Mouse (Mus musculus) regulatory T cell (primary cell): ENCODE measurements around the gene Ccdc141.

Experiments used
- in situ Hi-C: fragments of 300-600 bp; cut with MboI, MseI; formaldehyde crosslinking; loops from one replicate; pipeline ENCODE4 v1.15.1; 2025; ENCODE audit warnings: high pct_unique_total_duplicates

The Ccdc141 gene

GRCm38 (mm10) chr2:77174313-77174712, 3.9 kb upstream of the Ccdc141 start:
- in situ Hi-C loops: no loop called here

- in situ Hi-C loops: no loop called here
Observed at GRCm38 (mm10) chr2:77173821-77174220, 3.4 kb upstream of the Ccdc141 start.

GRCm38 (mm10) chr2:77173366-77173765, 2.9 kb upstream of the Ccdc141 start:
- in situ Hi-C loops: no loop called here

- in situ Hi-C loops: no loop called here
Observed at GRCm38 (mm10) chr2:77172241-77172671, 1.8 kb upstream of the Ccdc141 start.

GRCm38 (mm10) chr2:77171444-77172240, 1.2 kb upstream of the Ccdc141 start:
- in situ Hi-C loops: no loop called here

- in situ Hi-C loops: no loop called here
Observed at GRCm38 (mm10) chr2:77169916-77170632, 362 bp downstream of the Ccdc141 start.

GRCm38 (mm10) chr2:77169218-77169617, 1.2 kb downstream of the Ccdc141 start:
- in situ Hi-C loops: no loop called here

- in situ Hi-C loops: no loop called here
Observed at GRCm38 (mm10) chr2:77168781-77169180, 1.7 kb downstream of the Ccdc141 start.

GRCm38 (mm10) chr2:77168081-77168685, 2.3 kb downstream of the Ccdc141 start:
- in situ Hi-C loops: no loop called here

GRCm38 (mm10) chr2:77166366-77166765, 4.1 kb downstream of the Ccdc141 start:
- in situ Hi-C loops: no loop called here

- in situ Hi-C loops: no loop called here
Observed at GRCm38 (mm10) chr2:77164662-77165061, 5.8 kb downstream of the Ccdc141 start.

GRCm38 (mm10) chr2:77163381-77163780, 7.1 kb downstream of the Ccdc141 start:
- in situ Hi-C loops: no loop called here

GRCm38 (mm10) chr2:77162135-77162534, 8.3 kb downstream of the Ccdc141 start:
- in situ Hi-C loops: no loop called here

GRCm38 (mm10) chr2:77157546-77157945, 12.9 kb downstream of the Ccdc141 start:
- in situ Hi-C loops: no loop called here

GRCm38 (mm10) chr2:77154080-77154479, 16.4 kb downstream of the Ccdc141 start:
- in situ Hi-C loops: no loop called here

GRCm38 (mm10) chr2:77151255-77151654, 19.2 kb downstream of the Ccdc141 start:
- in situ Hi-C loops: no loop called here

GRCm38 (mm10) chr2:77149576-77149975, 20.9 kb downstream of the Ccdc141 start:
- in situ Hi-C loops: no loop called here

GRCm38 (mm10) chr2:77148215-77148614, 22.2 kb downstream of the Ccdc141 start:
- in situ Hi-C loops: no loop called here

- in situ Hi-C loops: no loop called here
Observed at GRCm38 (mm10) chr2:77146968-77147367, 23.5 kb downstream of the Ccdc141 start.

GRCm38 (mm10) chr2:77146291-77146690, 24.1 kb downstream of the Ccdc141 start:
- in situ Hi-C loops: no loop called here

GRCm38 (mm10) chr2:77143536-77143935, 26.9 kb downstream of the Ccdc141 start:
- in situ Hi-C loops: loop anchor here (5.0 kb wide), 1 partner anchor 354 kb away; no protein-coding TSS in a partner anchor

- in situ Hi-C loops: no loop called here
Observed at GRCm38 (mm10) chr2:77138879-77139278, 31.6 kb downstream of the Ccdc141 start.
